Mouse (Mus musculus) ES-E14 (cell line): ENCODE data around the gene Syde2. TPM values are rescaled to one million over a fixed set of nuclear protein-coding genes. Genes with fewer than 3 reads are reported as not detected.
"Not testable (repeated sequence)": the region's sequence is repeated elsewhere in the genome, so short reads cannot be mapped to it uniquely, and the experiment has no call there.

ENCODE experiments used
- DNase-seq: peaks from one replicate; pipeline ENCODE4 v3.0.0-alpha.2; 2013; ENCODE audit warnings: low read depth, low spot score
- H3K27ac ChIP-seq: 2 replicates; pipeline ENCODE4 v1.5.1; 2012; ENCODE audit warnings: low read depth, mild to moderate bottlenecking, low read length, moderate library complexity, mixed read lengths; ENCODE audit not compliant: poor library complexity, insufficient read depth, severe bottlenecking
- H3K36me3 ChIP-seq: 2 replicates; pipeline ENCODE4 v1.6.1; 2012; ENCODE audit warnings: mild to moderate bottlenecking, low read length, moderate library complexity, mixed read lengths; ENCODE audit not compliant: control insufficient read depth, poor library complexity, insufficient read depth, severe bottlenecking
- H3K4me1 ChIP-seq, 2 experiments: fragments of 150-350 bp in 1 of 2; sonication (generic) in 1 of 2; 2 replicates each; pipeline ENCODE4 v1.6.1; 2012; ENCODE audit warnings: low read length in 2 of 2, mild to moderate bottlenecking in 1 of 2, mixed read lengths in 1 of 2; ENCODE audit not compliant: control insufficient read depth in 2 of 2, insufficient read depth in 2 of 2, poor library complexity in 1 of 2
- H3K4me3 ChIP-seq, 2 experiments: fragments of 150-350 bp in 1 of 2; sonication (generic) in 1 of 2; 2 replicates each; pipeline ENCODE4 v1.5.1; 2012; ENCODE audit warnings: low read length in 2 of 2, low read depth in 1 of 2, mild to moderate bottlenecking in 1 of 2, mixed read lengths in 1 of 2; ENCODE audit not compliant: insufficient read depth in 1 of 2, poor library complexity in 1 of 2, severe bottlenecking in 1 of 2
- H3K9ac ChIP-seq: 2 replicates; pipeline ENCODE4 v1.6.1; 2012; ENCODE audit warnings: low read depth, mild to moderate bottlenecking, low read length, mixed read lengths; ENCODE audit not compliant: poor library complexity, insufficient read depth, severe bottlenecking
- H3K9me3 ChIP-seq: fragments of 150-350 bp; sonication (generic); 2 replicates; pipeline ENCODE4 v1.6.1; 2012; ENCODE audit warnings: low read depth, mild to moderate bottlenecking, low read length; ENCODE audit not compliant: control insufficient read depth, insufficient read depth
- CHD2 ChIP-seq: IDR thresholded peaks from 2 replicates; pipeline ENCODE4 v1.6.1; 2014; ENCODE audit warnings: mild to moderate bottlenecking, low read depth, low read length, inconsistent platforms
- HCFC1 ChIP-seq: IDR thresholded peaks from 2 replicates; pipeline ENCODE4 v1.6.1; 2012; ENCODE audit warnings: low read length, inconsistent platforms, borderline replicate concordance; ENCODE audit not compliant: insufficient read depth
- MAFK ChIP-seq: IDR thresholded peaks from 2 replicates; pipeline ENCODE4 v1.6.1; 2014; ENCODE audit warnings: mild to moderate bottlenecking, low read depth, low read length, inconsistent platforms; ENCODE audit not compliant: insufficient read depth
- ZC3H11A ChIP-seq: IDR thresholded peaks from 2 replicates; pipeline ENCODE4 v1.6.1; 2012; ENCODE audit warnings: low read depth, mild to moderate bottlenecking, inconsistent platforms, low read length, borderline replicate concordance
- ZNF384 ChIP-seq: IDR thresholded peaks from 2 replicates; pipeline ENCODE4 v1.6.1; 2012; ENCODE audit warnings: low read depth, low read length, inconsistent platforms
- in situ Hi-C, 2 experiments: fragments of 600-800 bp; cut with MboI; formaldehyde crosslinking; loops; one replicate each; pipeline ENCODE4 v1.15.1; 2025; ENCODE audit warnings: low sequenced_read_pairs in 2 of 2, inconsistent platforms in 1 of 2; ENCODE audit not compliant: unreplicated experiment in 2 of 2
- total RNA-seq: library from RNA; depleted of rRNA; stranded (reverse); fragments of 300-350 nt; gene quantifications from 2 replicates; pipeline ENCODE4 v1.2.3, GENCODE M21; 2012

The Syde2 gene
- total RNA-seq, 1 experiment: 19.9 TPM

- Histone ChIP-seq H3K9me3 (no peaks in the 10 kb centered on the region), H3K9ac (0 out of 2 replicates have a peak overlapping the region, but pooled peaks have one; percentile 8), H3K4me1 (peaks cover 0 to 21% of the 10 kb centered on the region in 2 experiments), H3K27ac (no peak overlapping the region), H3K36me3 (no peaks in the 10 kb centered on the region), H3K4me3 (peak overlapping the region; percentile 35 to 41; a peak in 3 of 4 replicates)
- in situ Hi-C loops: no loop called here
- TF ChIP-seq MAFK (no peak), ZC3H11A (no peak), CHD2 (no peak), HCFC1 (no peak), ZNF384 (no peak)
- DNase-seq: no peak
Measured at GRCm38 (mm10) chr3:145963101-145964017, 24.3 kb upstream of the Syde2 start.

- H3K36me3 ChIP-seq: no peaks in the 10 kb centered on the region
- H3K4me3 ChIP-seq: no peak overlapping the region
- no peaks in the 10 kb centered on the region for H3K9me3 ChIP-seq
- TF ChIP-seq ZC3H11A: no peak
- TF ChIP-seq CHD2: no peak
- TF ChIP-seq ZNF384: no peak
- in situ Hi-C loops: no loop called here
- H3K4me1 ChIP-seq: peaks cover 0 to 21% of the 10 kb centered on the region in 2 experiments
- no peak for DNase-seq
- H3K9ac ChIP-seq: no peak overlapping the region
- H3K27ac ChIP-seq: no peak overlapping the region
Measured at GRCm38 (mm10) chr3:145964018-145964387, 23.7 kb upstream of the Syde2 start.

GRCm38 (mm10) chr3:145964473-145964872 lies 23.2 kb upstream of the Syde2 start:
- H3K27ac ChIP-seq: no peak overlapping the region
- H3K9ac ChIP-seq: no peak overlapping the region
- in situ Hi-C loops: no loop called here
- H3K4me3 ChIP-seq: no peak overlapping the region
- DNase-seq: no peak
- peaks cover 0 to 21% of the 10 kb centered on the region in 2 experiments for H3K4me1 ChIP-seq
- no peaks in the 10 kb centered on the region for H3K36me3 ChIP-seq
- TF ChIP-seq CHD2 (no peak), MAFK (no peak), ZNF384 (no peak), ZC3H11A (no peak), HCFC1 (no peak)
- no peaks in the 10 kb centered on the region for H3K9me3 ChIP-seq

DNA sequence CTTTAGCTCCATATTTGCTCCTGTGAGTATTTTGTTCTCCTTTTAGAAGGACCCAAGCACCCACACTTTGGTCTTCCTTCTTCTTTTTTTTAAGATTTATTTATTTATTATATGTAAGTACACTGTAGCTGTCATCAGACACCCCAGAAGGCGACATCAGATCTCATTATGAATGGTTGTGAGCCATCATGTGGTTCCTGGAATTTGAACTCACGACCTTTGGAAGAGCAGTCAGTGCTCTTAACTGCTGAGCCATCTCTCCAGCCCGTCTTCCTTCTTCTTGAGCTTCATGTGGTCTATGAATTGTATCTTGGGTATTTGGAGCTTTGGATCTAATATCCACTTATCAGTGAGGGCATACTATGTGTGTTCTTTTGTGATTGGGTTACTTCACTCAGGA lies 22.1 kb upstream of the Syde2 start:
- DNase-seq, H3K27ac ChIP-seq, H3K36me3 ChIP-seq, in situ Hi-C loops, H3K9me3 ChIP-seq, H3K4me3 ChIP-seq, H3K9ac ChIP-seq: not testable (repeated sequence)
- H3K4me1 ChIP-seq: peaks cover 0 to 23% of the 10 kb centered on the region in 2 experiments

DNA sequence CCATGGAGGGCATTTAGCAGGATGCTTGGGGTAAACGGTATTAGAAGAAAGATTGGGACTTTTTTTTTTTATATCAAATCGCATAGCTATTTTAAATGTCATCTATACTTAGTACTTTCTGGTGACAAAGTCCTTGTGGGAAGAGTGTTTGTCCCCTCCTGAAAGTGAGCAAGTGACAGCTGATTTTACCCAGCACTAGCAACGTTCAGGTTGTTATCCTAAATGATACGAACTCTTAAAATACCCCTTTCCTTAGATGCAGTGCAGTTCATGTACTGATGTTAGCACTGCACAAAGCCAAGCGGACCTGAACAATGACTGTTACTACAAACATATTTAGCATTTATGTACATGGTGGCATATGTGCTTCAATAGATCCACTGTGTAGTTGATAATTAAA lies 20.9 kb upstream of the Syde2 start:
- Histone ChIP-seq H3K27ac (no peak overlapping the region), H3K4me1 (peaks cover 0 to 22% of the 10 kb centered on the region in 2 experiments; a peak in 3 of 4 replicates), H3K4me3 (no peak overlapping the region), H3K9me3 (no peaks in the 10 kb centered on the region), H3K9ac (no peak overlapping the region), H3K36me3 (no peaks in the 10 kb centered on the region)
- no peak for DNase-seq
- in situ Hi-C loops: no loop called here
- no peak for TF ChIP-seq HCFC1
- TF ChIP-seq MAFK: no peak
- no peak for TF ChIP-seq ZNF384
- TF ChIP-seq ZC3H11A: no peak
- TF ChIP-seq CHD2: no peak
